Mouse (Mus musculus): ENCODE measurements around the gene Gm9844. TPM values are rescaled to one million over a fixed set of nuclear protein-coding genes. Genes with fewer than 3 reads are reported as not detected.
A peak's percentile ranks its signal among the peaks of the same experiment; 100 is the strongest.

Gene Gm9844
- polyA plus RNA-seq, 1 experiment from 2014 or later, result 8.3 TPM

DNA sequence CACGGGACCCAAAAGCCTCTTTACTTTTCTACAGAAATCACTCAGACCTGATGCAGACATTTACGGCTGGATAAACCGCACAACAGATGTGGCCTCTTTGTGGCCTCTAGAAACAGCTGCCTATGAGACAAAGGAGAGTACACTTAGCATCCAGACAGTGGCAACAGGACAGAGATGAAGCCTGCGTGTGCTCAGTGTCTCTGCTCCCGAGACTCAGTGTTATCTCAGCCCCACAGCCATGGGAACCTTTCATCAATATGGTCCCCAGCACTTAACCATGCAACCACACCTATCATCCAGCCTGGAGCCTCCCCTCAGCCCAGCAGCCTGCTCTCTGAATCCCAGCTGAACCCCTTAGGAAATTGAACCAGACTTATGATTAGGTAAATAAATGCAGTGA lies 2.8 kb upstream of the Gm9844 start:
- no peaks in the 10 kb centered on the region for H3K4me1 ChIP-seq (ENCODE audit: insufficient read depth, low read length)
- no peak overlapping the region for H3K27ac ChIP-seq (ENCODE audit: low read length)
- H3K4me3 ChIP-seq (ENCODE audit: low read length), result no peak overlapping the region
- no peaks in the 10 kb centered on the region; the same call in 1 of the 2 replicates for H3K27me3 ChIP-seq (ENCODE audit: insufficient read depth, low read length)
- H3K4me2 ChIP-seq (replicated peaks; ENCODE audit: low read depth, low read length), result no peak overlapping the region
- no peaks in the 10 kb centered on the region for H3K36me3 ChIP-seq (ENCODE audit: insufficient read depth, low read length)
- 65% methylated on average over 5 of the region's 5 CpGs for WGBS
- ATAC-seq (ENCODE audit: low FRiP score, low TSS enrichment), result no peak
- no peak overlapping the region for H3K9ac ChIP-seq (replicated peaks; ENCODE audit: low read length)
- no peaks in the 10 kb centered on the region for H3K9me3 ChIP-seq (ENCODE audit: low read length)

DNA sequence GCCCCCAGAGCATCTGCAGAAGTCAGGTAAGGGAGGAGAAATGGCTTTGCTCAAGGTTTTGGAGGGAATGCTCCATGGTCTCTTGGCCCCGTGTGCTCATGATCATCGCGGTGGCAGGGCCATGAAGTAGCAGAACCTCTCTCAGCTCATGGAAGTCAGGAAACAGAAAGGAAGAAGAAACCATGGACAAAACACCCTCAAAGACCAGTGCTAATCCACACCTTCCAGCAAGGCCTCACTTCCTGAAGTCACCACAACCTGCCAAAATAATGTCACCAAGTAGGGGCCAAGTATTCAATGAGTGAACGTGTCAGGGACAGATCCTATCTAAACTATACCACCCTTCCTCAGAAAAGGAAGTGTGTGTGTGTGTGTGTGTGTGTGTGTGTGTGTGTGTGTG lies 840 bp downstream of the Gm9844 start:
- no peak for ATAC-seq (ENCODE audit: low FRiP score, low TSS enrichment)
- Histone ChIP-seq H3K4me3 (ENCODE audit: low read length) (no peak overlapping the region), H3K4me2 (replicated peaks; ENCODE audit: low read depth, low read length) (no peak overlapping the region), H3K27ac (ENCODE audit: low read length) (no peak overlapping the region), H3K4me1 (ENCODE audit: insufficient read depth, low read length) (no peaks in the 10 kb centered on the region), H3K36me3 (ENCODE audit: insufficient read depth, low read length) (no peaks in the 10 kb centered on the region), H3K27me3 (ENCODE audit: insufficient read depth, low read length) (no peaks in the 10 kb centered on the region), H3K9me3 (ENCODE audit: low read length) (no peaks in the 10 kb centered on the region), H3K9ac (replicated peaks; ENCODE audit: low read length) (no peak overlapping the region)
- 85% methylated on average over 4 of the region's 4 CpGs for WGBS

DNA sequence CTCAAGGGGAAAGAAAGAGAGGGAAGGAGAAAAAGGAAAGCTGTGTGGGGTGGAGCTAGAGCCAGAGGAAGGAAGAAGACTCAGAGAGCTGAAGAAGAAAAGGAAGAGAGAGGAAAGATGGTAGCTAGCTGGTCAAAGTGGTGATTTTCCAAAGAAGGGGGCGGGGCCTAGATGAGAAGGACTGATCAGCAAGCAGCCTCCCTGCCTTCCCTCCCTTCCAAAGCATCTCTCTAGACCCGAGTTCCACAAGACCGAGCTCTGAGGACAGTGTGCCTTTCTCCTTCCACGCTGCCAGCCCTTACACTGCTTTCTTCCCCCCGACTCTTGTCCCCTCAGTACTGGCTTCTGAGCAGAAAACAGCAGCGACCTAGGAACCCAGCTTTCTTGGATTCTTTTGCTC lies 2.1 kb downstream of the Gm9844 start:
- H3K4me2 ChIP-seq (replicated peaks; ENCODE audit: low read depth, low read length), result no peak overlapping the region
- no peaks in the 10 kb centered on the region for H3K9me3 ChIP-seq (ENCODE audit: low read length)
- no peak overlapping the region for H3K27ac ChIP-seq (ENCODE audit: low read length)
- H3K27me3 ChIP-seq (ENCODE audit: insufficient read depth, low read length), result no peaks in the 10 kb centered on the region
- H3K9ac ChIP-seq (replicated peaks; ENCODE audit: low read length), result no peak overlapping the region
- no peaks in the 10 kb centered on the region for H3K4me1 ChIP-seq (ENCODE audit: insufficient read depth, low read length)
- WGBS, result 28% methylated on average over 6 of the region's 6 CpGs
- no peak overlapping the region for H3K4me3 ChIP-seq (ENCODE audit: low read length)
- ATAC-seq (ENCODE audit: low FRiP score, low TSS enrichment), result no peak
- H3K36me3 ChIP-seq (ENCODE audit: insufficient read depth, low read length), result no peaks in the 10 kb centered on the region

DNA sequence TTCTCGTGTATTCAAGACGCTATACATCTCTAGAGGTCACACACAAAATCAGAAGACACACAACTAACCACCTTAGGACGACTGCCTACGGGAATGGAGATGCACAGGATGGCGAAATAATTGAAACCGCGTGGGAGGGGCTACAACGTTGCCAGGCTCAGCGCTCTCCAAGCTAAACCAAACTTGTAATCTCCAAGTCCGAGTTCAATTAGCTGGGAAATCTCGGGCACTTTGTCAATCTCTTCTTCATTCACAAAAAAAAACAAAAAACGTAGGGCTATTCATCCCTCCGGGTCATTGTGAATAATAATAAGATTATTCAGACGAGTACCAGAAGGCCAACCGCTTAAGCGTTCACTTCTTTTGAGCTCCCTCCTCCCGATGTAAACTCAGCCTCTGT lies 7.1 kb downstream of the Gm9844 start:
- H3K4me1 ChIP-seq (ENCODE audit: insufficient read depth, low read length), result no peaks in the 10 kb centered on the region
- no peak overlapping the region for H3K27ac ChIP-seq (ENCODE audit: low read length)
- 69% methylated on average over 17 of the region's 17 CpGs for WGBS
- H3K9me3 ChIP-seq (ENCODE audit: low read length), result 0 out of 2 replicates have a peak, but pooled peaks cover 2% of the 10 kb centered on the region
- no peak for ATAC-seq (ENCODE audit: low FRiP score, low TSS enrichment)
- H3K27me3 ChIP-seq (ENCODE audit: insufficient read depth, low read length), result no peaks in the 10 kb centered on the region
- H3K9ac ChIP-seq (replicated peaks; ENCODE audit: low read length), result no peak overlapping the region
- H3K36me3 ChIP-seq (ENCODE audit: insufficient read depth, low read length), result no peaks in the 10 kb centered on the region
- H3K4me2 ChIP-seq (replicated peaks; ENCODE audit: low read depth, low read length), result no peak overlapping the region
- no peak overlapping the region for H3K4me3 ChIP-seq (ENCODE audit: low read length)

DNA sequence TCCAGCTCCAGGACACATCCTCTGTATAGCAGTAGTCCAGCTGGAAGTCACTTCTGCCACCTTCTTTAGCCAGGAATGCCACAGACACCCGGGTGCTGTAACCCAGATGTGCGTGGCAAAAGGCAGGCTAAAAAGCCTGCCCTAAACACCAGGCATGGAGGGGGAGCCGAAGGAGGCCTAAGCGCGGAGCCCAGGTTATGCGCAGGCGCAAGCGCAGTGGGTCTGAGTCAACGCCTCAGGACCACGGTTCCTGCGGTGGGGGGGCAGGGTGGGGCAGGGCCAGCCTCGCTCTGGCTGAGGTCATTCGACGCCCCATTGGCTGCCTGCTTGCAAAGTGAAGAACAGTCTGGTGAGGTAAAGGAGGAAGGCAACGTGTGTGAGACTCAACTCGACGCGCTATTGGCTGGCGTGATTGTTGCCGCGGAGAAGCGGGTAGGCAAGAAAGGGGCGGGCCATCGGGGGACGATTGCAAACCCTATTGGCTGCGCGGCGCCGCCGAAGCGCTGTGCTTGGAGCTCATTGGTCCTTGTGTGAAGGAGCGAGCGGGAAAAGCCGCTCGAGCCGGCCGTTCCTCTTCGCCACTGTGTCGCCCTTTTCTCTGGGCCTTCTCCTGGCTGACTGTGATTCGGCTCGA lies 7.6 kb downstream of the Gm9844 start, which contains the start of the genes Lypd4 and Dmrtc2:
Lypd4 (minus strand) TSS at position 410 of the 634 bp plus-strand sequence.
Dmrtc2 (plus strand) TSS at position 526 of the 634 bp plus-strand sequence.
- Histone ChIP-seq H3K4me3 (ENCODE audit: low read length) (no peak within 1 kb of the TSS), H3K4me1 (ENCODE audit: insufficient read depth, low read length) (no peaks in the 10 kb centered on the region), H3K36me3 (ENCODE audit: insufficient read depth, low read length) (no peaks in the 10 kb centered on the region), H3K4me2 (replicated peaks; ENCODE audit: low read depth, low read length) (no peak within 1 kb of the TSS), H3K9me3 (ENCODE audit: low read length) (0 out of 2 replicates have a peak, but pooled peaks cover 2% of the 10 kb centered on the region), H3K27me3 (ENCODE audit: insufficient read depth, low read length) (no peaks in the 10 kb centered on the region), H3K27ac (ENCODE audit: low read length) (no peak within 1 kb of the TSS), H3K9ac (replicated peaks; ENCODE audit: low read length) (no peak within 1 kb of the TSS)
- 0 out of 2 replicates have a peak, but pooled peaks have one; percentile 23 for ATAC-seq (ENCODE audit: low FRiP score, low TSS enrichment)
- 56% methylated on average over 41 of the region's 41 CpGs for WGBS

DNA sequence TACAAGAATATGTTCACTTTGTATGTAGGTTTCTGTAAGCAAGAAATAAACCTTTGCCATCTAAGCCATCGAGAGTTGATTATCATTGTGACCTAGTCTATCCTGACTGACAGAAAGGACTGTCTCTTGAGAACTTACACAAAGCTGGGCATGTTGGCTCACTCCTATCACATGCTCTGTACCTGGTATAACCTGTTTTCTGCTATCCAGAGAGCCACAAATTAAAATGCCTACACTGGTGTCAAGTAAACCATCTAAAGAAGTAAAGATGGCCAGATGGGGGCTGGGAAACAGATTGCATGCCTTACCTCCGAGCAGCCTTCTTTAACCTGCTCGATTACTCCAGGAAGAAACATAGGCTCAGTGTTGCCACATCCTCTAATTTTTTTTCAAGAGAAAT lies 15.6 kb downstream of the Gm9844 start:
- Histone ChIP-seq H3K4me3 (ENCODE audit: low read length) (no peak overlapping the region), H3K4me2 (replicated peaks; ENCODE audit: low read depth, low read length) (no peak overlapping the region), H3K27ac (ENCODE audit: low read length) (no peak overlapping the region), H3K9me3 (ENCODE audit: low read length) (no peaks in the 10 kb centered on the region), H3K36me3 (ENCODE audit: insufficient read depth, low read length) (no peaks in the 10 kb centered on the region), H3K27me3 (ENCODE audit: insufficient read depth, low read length) (no peaks in the 10 kb centered on the region), H3K4me1 (ENCODE audit: insufficient read depth, low read length) (0 out of 2 replicates have a peak, but pooled peaks cover 8% of the 10 kb centered on the region), H3K9ac (replicated peaks; ENCODE audit: low read length) (no peak overlapping the region)
- no peak for ATAC-seq (ENCODE audit: low FRiP score, low TSS enrichment)
- 68% methylated on average over 3 of the region's 3 CpGs for WGBS

DNA sequence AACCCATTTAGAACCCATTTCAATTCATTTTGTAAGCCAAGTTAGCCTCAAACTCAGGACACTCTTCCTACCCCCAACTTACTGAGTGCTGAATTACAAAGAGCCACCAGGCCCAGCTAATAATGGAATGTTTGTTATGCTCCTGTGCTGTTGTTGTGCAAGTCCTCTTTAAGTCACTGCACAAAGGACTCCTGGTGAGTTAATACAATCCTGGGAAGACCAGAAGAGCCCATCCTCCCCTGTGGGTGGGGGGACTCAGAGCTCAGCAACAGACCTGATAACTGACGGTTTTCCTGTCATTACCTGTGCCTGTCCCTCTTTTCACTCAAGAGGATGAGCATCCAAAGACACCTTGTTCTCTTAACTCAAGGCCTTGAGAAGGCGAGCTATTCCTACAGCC lies 17.6 kb downstream of the Gm9844 start:
- Histone ChIP-seq H3K27ac (ENCODE audit: low read length) (no peak overlapping the region), H3K4me1 (ENCODE audit: insufficient read depth, low read length) (0 out of 2 replicates have a peak, but pooled peaks cover 8% of the 10 kb centered on the region)

DNA sequence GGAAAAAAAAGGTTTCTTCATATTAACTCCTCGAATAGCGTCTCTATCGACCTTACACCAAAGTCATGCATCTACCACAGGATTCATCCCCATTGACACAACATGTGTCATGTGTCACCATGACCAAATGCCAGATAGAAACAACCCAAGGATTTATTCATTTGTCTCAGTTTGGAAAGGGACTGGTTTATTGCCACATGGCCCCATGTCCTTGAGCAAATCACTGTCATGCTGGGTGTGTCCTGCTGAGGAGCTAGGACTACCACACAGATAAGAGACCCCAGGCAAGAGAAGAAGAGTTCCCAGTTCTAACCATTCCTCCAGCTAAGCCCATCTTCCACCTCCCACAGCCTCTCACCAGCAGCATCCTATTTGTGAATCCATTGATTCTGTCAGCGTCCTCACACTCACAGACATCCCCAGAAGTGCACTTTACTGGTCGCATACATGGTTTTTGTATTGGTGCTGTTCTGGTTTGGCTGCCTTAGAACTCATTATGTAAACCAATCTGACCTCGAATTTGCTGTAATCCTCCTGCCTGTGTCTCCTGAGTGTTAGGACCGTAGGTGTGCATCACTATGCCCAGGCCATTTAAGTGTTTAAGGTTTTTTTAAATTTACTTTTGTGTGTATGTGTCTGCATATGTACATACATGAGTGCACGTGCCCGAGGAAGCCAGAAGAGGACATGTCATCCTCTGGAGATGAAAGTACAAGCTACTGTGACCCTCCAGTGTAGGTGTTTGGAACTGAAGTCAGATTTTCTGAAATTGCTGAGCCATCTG lies 20.6 kb downstream of the Gm9844 start:
- ATAC-seq (ENCODE audit: low FRiP score, low TSS enrichment), result no peak

More for the DNA sequence above, 17.6 kb downstream of the Gm9844 start:
- no peaks in the 10 kb centered on the region for H3K9me3 ChIP-seq (ENCODE audit: low read length)
- H3K9ac ChIP-seq (replicated peaks; ENCODE audit: low read length), result no peak overlapping the region
- H3K4me2 ChIP-seq (replicated peaks; ENCODE audit: low read depth, low read length), result no peak overlapping the region
- 29% methylated on average over 2 of the region's 2 CpGs for WGBS
- no peaks in the 10 kb centered on the region for H3K36me3 ChIP-seq (ENCODE audit: insufficient read depth, low read length)
- no peaks in the 10 kb centered on the region for H3K27me3 ChIP-seq (ENCODE audit: insufficient read depth, low read length)
- H3K4me3 ChIP-seq (ENCODE audit: low read length), result no peak overlapping the region
- no peak for ATAC-seq (ENCODE audit: low FRiP score, low TSS enrichment)

DNA sequence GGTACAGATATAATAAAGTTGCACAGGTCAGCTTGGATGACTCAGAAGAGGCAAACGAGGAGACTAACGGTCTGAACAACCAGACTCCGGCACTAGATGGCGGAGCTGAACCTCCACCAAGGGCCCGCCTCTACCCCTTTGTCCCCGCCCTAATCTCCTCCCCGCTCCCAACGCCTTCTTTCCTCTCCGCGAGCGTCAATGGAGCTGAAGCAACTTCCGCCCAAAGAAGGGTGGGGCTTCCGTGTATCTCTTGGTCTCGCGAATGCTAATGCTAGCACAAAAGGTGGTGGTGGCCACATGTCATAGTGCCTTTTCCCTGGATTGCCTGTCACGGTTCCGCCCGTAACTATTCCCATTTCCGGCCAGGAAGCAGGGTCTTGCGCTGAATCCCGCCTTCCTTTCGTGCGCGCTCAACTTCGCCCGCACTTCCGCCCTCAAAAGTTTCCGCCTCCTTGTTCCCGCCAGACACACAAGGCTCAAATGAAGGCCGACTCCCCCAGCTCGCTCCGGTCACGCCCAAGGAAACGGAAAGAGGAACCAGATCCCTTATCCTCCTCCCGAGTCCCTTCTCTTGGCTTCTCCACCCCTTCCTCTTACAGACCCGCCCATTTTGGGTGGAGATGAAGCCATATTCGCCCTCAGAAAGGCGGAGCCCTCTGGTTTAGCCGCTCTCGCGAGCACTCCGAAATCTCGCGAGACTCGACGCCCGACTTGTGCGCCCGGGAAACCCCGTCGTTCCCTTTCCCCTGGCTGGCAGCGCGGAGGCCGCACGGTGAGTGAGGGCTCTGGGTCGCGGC lies 22.1 kb downstream of the Gm9844 start, which contains the start of gene Rps19:
Rps19 (plus strand) TSS at position 476 of the 797 bp plus-strand sequence.
- no peaks in the 10 kb centered on the region for H3K27me3 ChIP-seq (ENCODE audit: insufficient read depth, low read length)
- peak within 1 kb of the TSS; percentile 100 for H3K9ac ChIP-seq (replicated peaks; ENCODE audit: low read length)
- H3K4me1 ChIP-seq (ENCODE audit: insufficient read depth, low read length), result peaks cover 43% of the 10 kb centered on the region
- peak within 1 kb of the TSS; percentile 93 for H3K4me2 ChIP-seq (replicated peaks; ENCODE audit: low read depth, low read length)
- peaks cover 35% of the 10 kb centered on the region for H3K36me3 ChIP-seq (ENCODE audit: insufficient read depth, low read length)
- H3K4me3 ChIP-seq (ENCODE audit: low read length), result peak within 1 kb of the TSS; percentile 89
- under 1% methylated on average over 57 of the region's 57 CpGs for WGBS
- no peaks in the 10 kb centered on the region for H3K9me3 ChIP-seq (ENCODE audit: low read length)
- peak; percentile 95 for ATAC-seq (ENCODE audit: low FRiP score, low TSS enrichment)
- peak within 1 kb of the TSS; percentile 94 for H3K27ac ChIP-seq (ENCODE audit: low read length)

More for the DNA sequence above, 20.6 kb downstream of the Gm9844 start:
- peaks cover 31% of the 10 kb centered on the region for H3K4me1 ChIP-seq (ENCODE audit: insufficient read depth, low read length)
- H3K27ac ChIP-seq (ENCODE audit: low read length), result no peak overlapping the region
- H3K4me2 ChIP-seq (replicated peaks; ENCODE audit: low read depth, low read length), result no peak overlapping the region
- no peaks in the 10 kb centered on the region for H3K9me3 ChIP-seq (ENCODE audit: low read length)
- no peak overlapping the region for H3K9ac ChIP-seq (replicated peaks; ENCODE audit: low read length)
- H3K27me3 ChIP-seq (ENCODE audit: insufficient read depth, low read length), result no peaks in the 10 kb centered on the region
- no peak overlapping the region for H3K4me3 ChIP-seq (ENCODE audit: low read length)
- peaks cover 22% of the 10 kb centered on the region for H3K36me3 ChIP-seq (ENCODE audit: insufficient read depth, low read length)
- 94% methylated on average over 9 of the region's 9 CpGs for WGBS

All from kidney, embryonic 16.5 days (tissue).